Mouse (Mus musculus) kidney, adult 11 months (tissue): ENCODE data around the gene Gm21836.
"Not testable (repeated sequence)": the region's sequence is repeated elsewhere in the genome, so short reads cannot be mapped to it uniquely, and the experiment has no call there.

Experiments
- DNase-seq: peaks from one replicate; pipeline ENCODE4 v3.0.0; 2022

Gm21836 gene

GRCm38 (mm10) chr9:124493693-124494092 is at the start of gene Gm21836:
TSS of gene Gm21836 (minus strand) at chr9:124493793.
- DNase-seq: not testable (repeated sequence)

GRCm38 (mm10) chr9:124480361-124480980 is 13.1 kb downstream of the Gm21836 start:
- not testable (repeated sequence) for DNase-seq

- DNase-seq: no peak
These were observed 15.5 kb downstream of the Gm21836 start for GRCm38 (mm10) chr9:124478081-124478480.

- DNase-seq: peak; percentile 6
These were observed 17.3 kb downstream of the Gm21836 start, which contains the start of gene Ppp2r3d for GRCm38 (mm10) chr9:124476096-124476902. TSS of gene Ppp2r3d (minus strand) at chr9:124476898.

GRCm38 (mm10) chr9:124475689-124476088 is 17.9 kb downstream of the Gm21836 start:
- no peak for DNase-seq

GRCm38 (mm10) chr9:124456572-124456971 is 37.0 kb downstream of the Gm21836 start:
- peak; percentile 16 for DNase-seq
